Mouse (Mus musculus) liver, adult 2 months (tissue): ENCODE measurements around the gene Creb5.

Source experiments
- CTCF ChIP-seq: fragments of 200-500 bp; IDR thresholded peaks from 2 replicates; pipeline ENCODE4 v1.5.1; 2011; ENCODE audit warnings: low read depth, low read length, control low read depth
- POLR2A ChIP-seq: fragments of 200-500 bp; IDR thresholded peaks from 2 replicates; pipeline ENCODE4 v1.6.1; 2011; ENCODE audit warnings: low read length, control low read depth; ENCODE audit not compliant: insufficient read depth; ENCODE audit errors: extremely low read depth

GRCm38 (mm10) chr6:53611451-53611945, 324.4 kb downstream of the Creb5 start:
- no peak for TF ChIP-seq POLR2A
- TF ChIP-seq CTCF: no peak
